Mouse (Mus musculus) heart, embryonic 15.5 days (tissue): ENCODE results near the gene Ap4b1. TPM values are rescaled to one million over a fixed set of nuclear protein-coding genes. Genes with fewer than 3 reads are reported as not detected.
"Not testable (repeated sequence)": the region's sequence is repeated elsewhere in the genome, so short reads cannot be mapped to it uniquely, and the experiment has no call there.

ENCODE experiments used
- ATAC-seq: fragments of 200-750 bp; cut with Nextera tagmentation; replicated peaks from 2 replicates; pipeline ENCODE4 v1.8.0; 2017; ENCODE audit warnings: low read depth, moderate TSS enrichment; ENCODE audit not compliant: insufficient number of reproducible peaks, insufficient read depth, low FRiP score
- H3K27ac ChIP-seq: fragments of 300-500 bp; sonication (generic); 2 replicates; pipeline ENCODE4 v1.5.1; 2015; ENCODE audit warnings: mild to moderate bottlenecking, inconsistent platforms
- H3K27me3 ChIP-seq: fragments of 300-500 bp; sonication (generic); 2 replicates; pipeline ENCODE4 v1.6.1; 2015; ENCODE audit warnings: inconsistent platforms
- H3K36me3 ChIP-seq: fragments of 300-500 bp; sonication (generic); 2 replicates; pipeline ENCODE4 v1.6.1; 2015; ENCODE audit warnings: mild to moderate bottlenecking, inconsistent platforms
- H3K4me1 ChIP-seq: fragments of 300-500 bp; sonication (generic); replicated peaks from 2 replicates; pipeline ENCODE4 v1.6.1; 2015; ENCODE audit warnings: inconsistent platforms
- H3K4me2 ChIP-seq: fragments of 300-500 bp; sonication (generic); 2 replicates; pipeline ENCODE4 v1.6.1; 2015; ENCODE audit warnings: inconsistent platforms, mild to moderate bottlenecking, moderate library complexity
- H3K4me3 ChIP-seq: fragments of 300-500 bp; sonication (generic); 2 replicates; pipeline ENCODE4 v1.5.1; 2015; ENCODE audit warnings: mild to moderate bottlenecking, inconsistent platforms
- H3K9ac ChIP-seq: fragments of 300-500 bp; sonication (generic); 2 replicates; pipeline ENCODE4 v1.6.1; 2015; ENCODE audit warnings: mild to moderate bottlenecking, inconsistent platforms
- H3K9me3 ChIP-seq: fragments of 300-500 bp; sonication (generic); replicated peaks from 2 replicates; pipeline ENCODE4 v1.6.1; 2016; ENCODE audit warnings: inconsistent platforms
- WGBS: fragments of 180-500 bp; shearing (Covaris S2); methylation state at CpG from one replicate; pipeline ENCODE4 v1.1.7; 2015; ENCODE audit warnings: mixed read lengths; 5-methylcytosine and 5-hydroxymethylcytosine counted together
- polyA plus RNA-seq: library from polyadenylated mRNA; unstranded; fragments of >200 nt; fragmentation: Nextera tagmentation; extraction: Ambion mirVana; gene quantifications from 2 replicates; pipeline ENCODE4 v1.2.1, GENCODE M21; 2015

Ap4b1 gene
- polyA plus RNA-seq, 1 experiment from 2014 or later, result 13.6 TPM

- Histone ChIP-seq H3K9ac (no peak overlapping the region; the same call in 1 of the 2 replicates), H3K9me3 (no peaks in the 10 kb centered on the region), H3K27me3 (no peaks in the 10 kb centered on the region), H3K4me3 (no peak overlapping the region), H3K27ac (peak overlapping the region; percentile 88), H3K4me1 (peaks cover 15% of the 10 kb centered on the region), H3K4me2 (peak overlapping the region; percentile 40), H3K36me3 (peaks cover 20% of the 10 kb centered on the region)
- ATAC-seq, result peak; percentile 95
- WGBS, result 39% methylated on average over 10 of the region's 10 CpGs
These were observed 7.4 kb upstream of the Ap4b1 start for GRCm38 (mm10) chr3:103801631-103802531.

GRCm38 (mm10) chr3:103802861-103803260 lies 6.5 kb upstream of the Ap4b1 start:
- Histone ChIP-seq H3K4me3 (no peak overlapping the region), H3K27me3 (no peaks in the 10 kb centered on the region), H3K9ac (no peak overlapping the region), H3K4me1 (peaks cover 18% of the 10 kb centered on the region), H3K36me3 (peaks cover 21% of the 10 kb centered on the region), H3K9me3 (no peaks in the 10 kb centered on the region), H3K4me2 (no peak overlapping the region), H3K27ac (peak overlapping the region; percentile 72)
- ATAC-seq, result no peak
- WGBS, result 70% methylated on average over 8 of the region's 8 CpGs

- 89% methylated on average over 1 of the region's 1 CpGs for WGBS
- Histone ChIP-seq H3K27ac (no peak overlapping the region), H3K4me2 (no peak overlapping the region), H3K36me3 (peaks cover 21% of the 10 kb centered on the region), H3K4me3 (no peak overlapping the region), H3K9me3 (no peaks in the 10 kb centered on the region), H3K27me3 (no peaks in the 10 kb centered on the region), H3K4me1 (peaks cover 33% of the 10 kb centered on the region), H3K9ac (no peak overlapping the region)
- ATAC-seq, result no peak
These were observed 3.6 kb upstream of the Ap4b1 start for GRCm38 (mm10) chr3:103805671-103806070.

- Histone ChIP-seq H3K4me3 (peak overlapping the region; percentile 84), H3K9ac (peak overlapping the region; percentile 84), H3K9me3 (no peaks in the 10 kb centered on the region), H3K27ac (peak overlapping the region; percentile 94), H3K36me3 (peaks cover 21% of the 10 kb centered on the region), H3K27me3 (no peaks in the 10 kb centered on the region), H3K4me1 (peaks cover 18% of the 10 kb centered on the region), H3K4me2 (peak overlapping the region; percentile 71)
- peak; percentile 28 for ATAC-seq
- under 1% methylated on average over 14 of the region's 14 CpGs for WGBS
These were observed 455 bp downstream of the Ap4b1 start for GRCm38 (mm10) chr3:103809799-103810150.

GRCm38 (mm10) chr3:103810967-103811366 lies 1.6 kb downstream of the Ap4b1 start:
- H3K27me3 ChIP-seq, result no peaks in the 10 kb centered on the region
- 84% methylated on average over 6 of the region's 6 CpGs for WGBS

GRCm38 (mm10) chr3:103827548-103827947 lies 18.2 kb downstream of the Ap4b1 start:
- no peaks in the 10 kb centered on the region for H3K9me3 ChIP-seq
- ATAC-seq, result no peak
- H3K9ac ChIP-seq, result no peak overlapping the region
- no peak overlapping the region for H3K27ac ChIP-seq
- H3K4me2 ChIP-seq, result no peak overlapping the region
- H3K27me3 ChIP-seq, result no peaks in the 10 kb centered on the region
- H3K4me3 ChIP-seq, result no peak overlapping the region
- peaks cover 8% of the 10 kb centered on the region for H3K4me1 ChIP-seq
- H3K36me3 ChIP-seq, result peaks cover 4% of the 10 kb centered on the region; the same call in 1 of the 2 replicates

More at GRCm38 (mm10) chr3:103810967-103811366, 1.6 kb downstream of the Ap4b1 start:
- H3K4me2 ChIP-seq, result no peak overlapping the region
- peaks cover 26% of the 10 kb centered on the region for H3K36me3 ChIP-seq
- no peaks in the 10 kb centered on the region for H3K9me3 ChIP-seq
- ATAC-seq, result no peak
- peaks cover 18% of the 10 kb centered on the region for H3K4me1 ChIP-seq
- no peak overlapping the region for H3K4me3 ChIP-seq
- H3K27ac ChIP-seq, result no peak overlapping the region
- no peak overlapping the region for H3K9ac ChIP-seq

- no peak for ATAC-seq
These were observed 19.7 kb downstream of the Ap4b1 start for GRCm38 (mm10) chr3:103829036-103829435.

GRCm38 (mm10) chr3:103830681-103831080 lies 21.4 kb downstream of the Ap4b1 start:
- H3K9ac ChIP-seq, H3K9me3 ChIP-seq, H3K4me3 ChIP-seq, ATAC-seq, H3K36me3 ChIP-seq, H3K4me2 ChIP-seq, H3K27me3 ChIP-seq: not testable (repeated sequence)
- peaks cover 10% of the 10 kb centered on the region for H3K4me1 ChIP-seq
- H3K27ac ChIP-seq, result peak overlapping the region; percentile 17; the same call in 1 of the 2 replicates
- WGBS, result 64% methylated on average over 1 of the region's 1 CpGs

More at GRCm38 (mm10) chr3:103829036-103829435, 19.7 kb downstream of the Ap4b1 start:
- no peak overlapping the region for H3K4me2 ChIP-seq
- peaks cover 10% of the 10 kb centered on the region for H3K4me1 ChIP-seq
- no peaks in the 10 kb centered on the region for H3K36me3 ChIP-seq
- H3K9me3 ChIP-seq, result no peaks in the 10 kb centered on the region
- 80% methylated on average over 3 of the region's 3 CpGs for WGBS
- no peak overlapping the region for H3K4me3 ChIP-seq
- no peak overlapping the region for H3K9ac ChIP-seq
- no peaks in the 10 kb centered on the region for H3K27me3 ChIP-seq
- no peak overlapping the region for H3K27ac ChIP-seq

- ATAC-seq, result no peak
- 39% methylated on average over 7 of the region's 7 CpGs for WGBS
- Histone ChIP-seq H3K27ac (peak overlapping the region; percentile 17; the same call in 1 of the 2 replicates), H3K4me2 (no peak overlapping the region), H3K4me3 (no peak overlapping the region), H3K36me3 (no peaks in the 10 kb centered on the region), H3K27me3 (no peaks in the 10 kb centered on the region), H3K4me1 (peaks cover 10% of the 10 kb centered on the region), H3K9me3 (no peaks in the 10 kb centered on the region), H3K9ac (no peak overlapping the region)
These were observed 21.8 kb downstream of the Ap4b1 start for GRCm38 (mm10) chr3:103831146-103831545.

- Histone ChIP-seq H3K9ac (no peak within 1 kb of the TSS), H3K9me3 (no peaks in the 10 kb centered on the region), H3K27me3 (no peaks in the 10 kb centered on the region), H3K27ac (peak within 1 kb of the TSS; percentile 17; the same call in 1 of the 2 replicates), H3K4me1 (peaks cover 10% of the 10 kb centered on the region), H3K4me3 (no peak within 1 kb of the TSS), H3K36me3 (no peaks in the 10 kb centered on the region), H3K4me2 (no peak within 1 kb of the TSS)
- ATAC-seq, result no peak
These were observed 23.1 kb downstream of the Ap4b1 start, which contains the start of gene Bcl2l15 for GRCm38 (mm10) chr3:103832426-103832825. TSS of gene Bcl2l15 (plus strand) at chr3:103832601.

GRCm38 (mm10) chr3:103834001-103834400 lies 24.7 kb downstream of the Ap4b1 start:
- no peak overlapping the region for H3K9ac ChIP-seq

More at GRCm38 (mm10) chr3:103834001-103834400, 24.7 kb downstream of the Ap4b1 start:
- H3K4me3 ChIP-seq, result no peak overlapping the region
- no peaks in the 10 kb centered on the region for H3K9me3 ChIP-seq
- H3K27ac ChIP-seq, result no peak overlapping the region
- no peak overlapping the region for H3K4me2 ChIP-seq
- no peak for ATAC-seq
- H3K4me1 ChIP-seq, result peaks cover 10% of the 10 kb centered on the region
- WGBS, result 86% methylated on average over 2 of the region's 2 CpGs
- no peaks in the 10 kb centered on the region for H3K27me3 ChIP-seq
- no peaks in the 10 kb centered on the region for H3K36me3 ChIP-seq
